Mouse (Mus musculus): ENCODE results near the gene Ppm1e. TPM values are rescaled to one million over a fixed set of nuclear protein-coding genes. Genes with fewer than 3 reads are reported as not detected.

Ppm1e gene
- polyA plus RNA-seq, 1 experiment from 2014 or later: 20.5 TPM

GRCm38 (mm10) chr11:87245171-87245840, 113.5 kb downstream of the Ppm1e start:
- Histone ChIP-seq H3K9ac (no peak overlapping the region), H3K9me3 (no peaks in the 10 kb centered on the region), H3K27me3 (no peaks in the 10 kb centered on the region), H3K4me1 (peaks cover 16% of the 10 kb centered on the region), H3K4me3 (replicated peaks) (no peak overlapping the region), H3K36me3 (replicated peaks) (peaks cover 9% of the 10 kb centered on the region), H3K27ac (no peak overlapping the region), H3K4me2 (no peak overlapping the region)
- 88% methylated on average over 9 of the region's 9 CpGs for WGBS
- ATAC-seq (ENCODE audit: low FRiP score): no peak

GRCm38 (mm10) chr11:87241256-87241655, 117.6 kb downstream of the Ppm1e start:
- no peaks in the 10 kb centered on the region for H3K9me3 ChIP-seq
- WGBS: 86% methylated on average over 7 of the region's 7 CpGs
- H3K27ac ChIP-seq: no peak overlapping the region
- ATAC-seq (ENCODE audit: low FRiP score): no peak
- H3K27me3 ChIP-seq: no peaks in the 10 kb centered on the region
- H3K4me1 ChIP-seq: no peaks in the 10 kb centered on the region
- no peak overlapping the region for H3K4me3 ChIP-seq (replicated peaks)
- H3K9ac ChIP-seq: no peak overlapping the region
- H3K36me3 ChIP-seq (replicated peaks): peaks cover 22% of the 10 kb centered on the region
- H3K4me2 ChIP-seq: no peak overlapping the region

GRCm38 (mm10) chr11:87240833-87241215, 118.0 kb downstream of the Ppm1e start:
- no peak overlapping the region for H3K4me3 ChIP-seq (replicated peaks)
- ATAC-seq (ENCODE audit: low FRiP score): no peak
- H3K9ac ChIP-seq: no peak overlapping the region
- no peaks in the 10 kb centered on the region for H3K9me3 ChIP-seq
- WGBS: 83% methylated on average over 4 of the region's 4 CpGs
- no peaks in the 10 kb centered on the region for H3K4me1 ChIP-seq
- H3K36me3 ChIP-seq (replicated peaks): peaks cover 22% of the 10 kb centered on the region
- no peak overlapping the region for H3K4me2 ChIP-seq
- no peaks in the 10 kb centered on the region for H3K27me3 ChIP-seq
- no peak overlapping the region for H3K27ac ChIP-seq

- WGBS: 90% methylated on average over 15 of the region's 15 CpGs
These were observed 118.5 kb downstream of the Ppm1e start for GRCm38 (mm10) chr11:87240141-87240832.

GRCm38 (mm10) chr11:87238891-87239530, 119.8 kb downstream of the Ppm1e start:
- H3K27me3 ChIP-seq: no peaks in the 10 kb centered on the region

More at GRCm38 (mm10) chr11:87240141-87240832, 118.5 kb downstream of the Ppm1e start:
- Histone ChIP-seq H3K27ac (no peak overlapping the region), H3K9me3 (no peaks in the 10 kb centered on the region), H3K27me3 (no peaks in the 10 kb centered on the region), H3K4me2 (no peak overlapping the region), H3K4me3 (replicated peaks) (no peak overlapping the region), H3K36me3 (replicated peaks) (peaks cover 22% of the 10 kb centered on the region), H3K4me1 (no peaks in the 10 kb centered on the region), H3K9ac (no peak overlapping the region)
- ATAC-seq (ENCODE audit: low FRiP score): no peak

GRCm38 (mm10) chr11:87235486-87235872, 123.3 kb downstream of the Ppm1e start:
- H3K36me3 ChIP-seq (replicated peaks): peaks cover 46% of the 10 kb centered on the region
- 79% methylated on average over 5 of the region's 5 CpGs for WGBS

More at GRCm38 (mm10) chr11:87238891-87239530, 119.8 kb downstream of the Ppm1e start:
- no peak overlapping the region for H3K4me2 ChIP-seq
- no peak for ATAC-seq (ENCODE audit: low FRiP score)
- no peak overlapping the region for H3K9ac ChIP-seq
- peaks cover 35% of the 10 kb centered on the region for H3K36me3 ChIP-seq (replicated peaks)
- H3K4me3 ChIP-seq (replicated peaks): no peak overlapping the region
- no peak overlapping the region for H3K27ac ChIP-seq
- H3K4me1 ChIP-seq: no peaks in the 10 kb centered on the region
- H3K9me3 ChIP-seq: no peaks in the 10 kb centered on the region
- WGBS: 89% methylated on average over 7 of the region's 7 CpGs

GRCm38 (mm10) chr11:87234743-87235485, 123.9 kb downstream of the Ppm1e start:
- H3K27me3 ChIP-seq: no peaks in the 10 kb centered on the region
- H3K9ac ChIP-seq: no peak overlapping the region
- no peaks in the 10 kb centered on the region for H3K4me1 ChIP-seq
- H3K9me3 ChIP-seq: no peaks in the 10 kb centered on the region
- 92% methylated on average over 12 of the region's 12 CpGs for WGBS
- no peak for ATAC-seq (ENCODE audit: low FRiP score)
- H3K27ac ChIP-seq: no peak overlapping the region
- H3K36me3 ChIP-seq (replicated peaks): peaks cover 40% of the 10 kb centered on the region
- no peak overlapping the region for H3K4me2 ChIP-seq
- no peak overlapping the region for H3K4me3 ChIP-seq (replicated peaks)

More at GRCm38 (mm10) chr11:87235486-87235872, 123.3 kb downstream of the Ppm1e start:
- H3K9ac ChIP-seq: no peak overlapping the region
- no peaks in the 10 kb centered on the region for H3K27me3 ChIP-seq
- no peak for ATAC-seq (ENCODE audit: low FRiP score)
- H3K27ac ChIP-seq: no peak overlapping the region
- H3K4me2 ChIP-seq: no peak overlapping the region
- H3K9me3 ChIP-seq: no peaks in the 10 kb centered on the region
- H3K4me3 ChIP-seq (replicated peaks): no peak overlapping the region
- no peaks in the 10 kb centered on the region for H3K4me1 ChIP-seq

- Histone ChIP-seq H3K36me3 (replicated peaks) (peaks cover 41% of the 10 kb centered on the region), H3K27ac (no peak overlapping the region), H3K27me3 (no peaks in the 10 kb centered on the region), H3K4me2 (no peak overlapping the region), H3K4me1 (no peaks in the 10 kb centered on the region), H3K9ac (no peak overlapping the region), H3K9me3 (no peaks in the 10 kb centered on the region), H3K4me3 (replicated peaks) (no peak overlapping the region)
- WGBS: 93% methylated on average over 5 of the region's 5 CpGs
- ATAC-seq (ENCODE audit: low FRiP score): no peak
These were observed 125.4 kb downstream of the Ppm1e start for GRCm38 (mm10) chr11:87233377-87233776.

- no peak overlapping the region for H3K27ac ChIP-seq
- H3K9ac ChIP-seq: no peak overlapping the region
- no peaks in the 10 kb centered on the region for H3K9me3 ChIP-seq
- 86% methylated on average over 5 of the region's 5 CpGs for WGBS
- no peaks in the 10 kb centered on the region for H3K4me1 ChIP-seq
- peaks cover 46% of the 10 kb centered on the region for H3K36me3 ChIP-seq (replicated peaks)
- H3K27me3 ChIP-seq: no peaks in the 10 kb centered on the region
- ATAC-seq (ENCODE audit: low FRiP score): no peak
- no peak overlapping the region for H3K4me3 ChIP-seq (replicated peaks)
- no peak overlapping the region for H3K4me2 ChIP-seq
These were observed 131.8 kb downstream of the Ppm1e start for GRCm38 (mm10) chr11:87227056-87227455.

- H3K4me2 ChIP-seq: no peak overlapping the region
- WGBS: 95% methylated on average over 3 of the region's 3 CpGs
These were observed 136.1 kb downstream of the Ppm1e start for GRCm38 (mm10) chr11:87222686-87223085.

GRCm38 (mm10) chr11:87212313-87212712, 146.5 kb downstream of the Ppm1e start:
- no peaks in the 10 kb centered on the region for H3K9me3 ChIP-seq
- no peak for ATAC-seq (ENCODE audit: low FRiP score)
- no peak overlapping the region for H3K4me3 ChIP-seq (replicated peaks)
- no peak overlapping the region for H3K9ac ChIP-seq
- WGBS: 89% methylated on average over 5 of the region's 5 CpGs
- peaks cover 44% of the 10 kb centered on the region for H3K36me3 ChIP-seq (replicated peaks)
- no peaks in the 10 kb centered on the region for H3K4me1 ChIP-seq
- H3K27ac ChIP-seq: no peak overlapping the region
- H3K27me3 ChIP-seq: no peaks in the 10 kb centered on the region
- H3K4me2 ChIP-seq: no peak overlapping the region

More at GRCm38 (mm10) chr11:87222686-87223085, 136.1 kb downstream of the Ppm1e start:
- Histone ChIP-seq H3K27ac (no peak overlapping the region), H3K27me3 (no peaks in the 10 kb centered on the region), H3K36me3 (replicated peaks) (peaks cover 45% of the 10 kb centered on the region), H3K9me3 (no peaks in the 10 kb centered on the region), H3K9ac (no peak overlapping the region), H3K4me3 (replicated peaks) (no peak overlapping the region), H3K4me1 (no peaks in the 10 kb centered on the region)
- no peak for ATAC-seq (ENCODE audit: low FRiP score)
